Mouse (Mus musculus) leukemia stem cell, adult 10-12 weeks (primary cell): Measurements from ENCODE around the gene Hmga1. TPM values are rescaled to one million over a fixed set of nuclear protein-coding genes. Genes with fewer than 3 reads are reported as not detected.

ENCODE experiments used
- polyA plus RNA-seq: library from polyadenylated mRNA; stranded (reverse); fragments of >175 nt; gene quantifications from 2 replicates; pipeline ENCODE4 v1.2.3, GENCODE M21; 2012; ENCODE audit warnings: low replicate concordance

The Hmga1 gene
- 299 and 1,297 TPM in 2 replicates for polyA plus RNA-seq

DNA sequence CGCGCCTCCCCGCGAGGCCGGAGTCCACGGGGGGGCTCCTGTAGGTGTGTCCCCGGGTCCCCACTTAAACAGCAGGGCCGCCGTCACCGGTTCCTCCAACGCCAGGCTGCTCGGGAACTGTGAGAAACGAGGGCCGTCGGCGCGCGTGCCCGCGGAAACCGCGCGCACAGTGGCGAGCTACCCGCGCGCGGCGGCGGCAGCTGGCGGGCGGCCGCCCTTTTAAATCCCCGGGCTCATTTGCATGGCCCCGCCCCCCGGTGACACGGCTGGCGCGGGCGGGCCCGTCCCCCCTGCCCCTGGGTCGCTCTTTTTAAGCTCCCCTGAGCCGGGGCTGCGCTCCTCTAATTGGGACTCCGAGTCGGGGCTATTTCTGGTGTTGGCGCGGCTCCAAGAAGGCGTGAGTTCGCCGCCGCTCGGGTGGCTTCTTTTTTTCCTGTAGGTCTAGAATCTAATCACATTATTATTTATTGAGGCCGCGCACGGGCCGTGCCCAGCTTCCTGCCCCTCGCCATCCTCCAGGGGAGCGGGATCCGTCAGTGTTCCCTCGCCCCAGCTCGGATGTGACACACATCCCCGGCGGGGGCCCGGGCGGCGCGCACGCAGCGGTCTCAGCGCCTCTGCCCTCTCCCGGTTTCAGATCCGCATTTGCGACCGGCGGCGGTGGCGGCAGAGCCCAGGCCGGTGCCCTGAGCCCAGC is at the start of gene Hmga1:
Gene Hmga1 (plus strand): TSS at position 183 of the 697 bp plus-strand sequence.

DNA sequence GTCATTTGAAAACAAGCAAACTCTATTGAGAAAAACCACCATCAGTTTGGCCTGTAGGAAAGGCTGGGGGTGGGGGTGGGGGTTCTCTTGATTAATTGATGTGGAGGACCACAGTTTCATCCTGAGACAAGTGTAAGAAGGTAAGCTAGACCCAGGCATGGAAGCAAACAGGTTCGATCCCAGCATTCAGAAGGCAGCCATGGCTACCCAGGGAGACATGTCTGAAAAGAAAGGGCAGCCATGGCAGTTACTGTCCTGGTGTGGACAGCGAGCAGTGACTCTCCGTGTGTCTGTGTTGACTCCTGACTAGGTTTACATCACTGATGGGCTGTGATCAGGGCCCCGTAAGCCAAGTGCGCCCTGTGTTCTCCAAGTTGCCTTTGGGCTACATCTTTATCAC is 35.0 kb upstream of the Hmga1 start, which contains the start of gene Grm4:
Gene Grm4 (minus strand): TSS at position 101 of the 400 bp plus-strand sequence.

GRCm38 (mm10) chr17:27565163-27565941 is 9.1 kb downstream of the Hmga1 start, which contains the start of gene AI413582:
Gene AI413582, minus strand, starts transcription at chr17:27565756.

Other genes starting within 250 kb of the Hmga1 start
- gene Grm4, start 35.1 kb upstream of the Hmga1 start, polyA plus RNA-seq, result 0.29 TPM in 1 of 2 replicates, not detected in the other
- 80.6 and 102 TPM in 2 replicates for gene AI413582, start 9.3 kb downstream of the Hmga1 start, polyA plus RNA-seq
- gene Nudt3, start 67.0 kb downstream of the Hmga1 start, polyA plus RNA-seq, result 92.5 and 160 TPM in 2 replicates
- gene RPS10-NUDT3, start 78.7 kb downstream of the Hmga1 start, polyA plus RNA-seq, result not detected in 2 replicates
- gene Rps10, start 80.2 kb downstream of the Hmga1 start, polyA plus RNA-seq, result 786 and 3,591 TPM in 2 replicates
- gene Pacsin1, start 99.0 kb downstream of the Hmga1 start, polyA plus RNA-seq, result 14.8 and 19.4 TPM in 2 replicates
- gene Spdef, start 172.5 kb downstream of the Hmga1 start, polyA plus RNA-seq, result 0.19 TPM in 1 of 2 replicates, not detected in the other